Mouse (Mus musculus) heart, embryonic 16.5 days (tissue): Measurements from ENCODE around the gene Mta2. TPM values are rescaled to one million over a fixed set of nuclear protein-coding genes. Genes with fewer than 3 reads are reported as not detected.
"Not testable (repeated sequence)": the region's sequence is repeated elsewhere in the genome, so short reads cannot be mapped to it uniquely, and the experiment has no call there.

ENCODE experiments used
- ATAC-seq: fragments of 200-750 bp; cut with Nextera tagmentation; replicated peaks from 2 replicates; pipeline ENCODE4 v1.8.0; 2017; ENCODE audit warnings: moderate number of reproducible peaks; ENCODE audit not compliant: insufficient read depth, low FRiP score; ENCODE audit errors: extremely low read depth
- H3K27ac ChIP-seq: fragments of 300-500 bp; sonication (generic); 2 replicates; pipeline ENCODE4 v1.5.1; 2014; ENCODE audit warnings: mild to moderate bottlenecking, low read length, control low read depth, moderate library complexity
- H3K27me3 ChIP-seq: fragments of 300-500 bp; sonication (generic); 2 replicates; pipeline ENCODE4 v1.6.1; 2014; ENCODE audit warnings: low read length, mixed read lengths; ENCODE audit not compliant: control insufficient read depth, insufficient read depth
- H3K36me3 ChIP-seq: fragments of 300-500 bp; sonication (generic); 2 replicates; pipeline ENCODE4 v1.6.1; 2014; ENCODE audit not compliant: control insufficient read depth, insufficient read depth
- H3K4me1 ChIP-seq: fragments of 300-500 bp; sonication (generic); 2 replicates; pipeline ENCODE4 v1.6.1; 2014; ENCODE audit warnings: low read length, mixed read lengths; ENCODE audit not compliant: control insufficient read depth, insufficient read depth
- H3K4me2 ChIP-seq: fragments of 300-500 bp; sonication (generic); 2 replicates; pipeline ENCODE4 v1.6.1; 2014; ENCODE audit warnings: low read depth, mild to moderate bottlenecking, control low read depth, low read length
- H3K4me3 ChIP-seq: fragments of 300-500 bp; sonication (generic); 2 replicates; pipeline ENCODE4 v1.5.1; 2014; ENCODE audit warnings: mild to moderate bottlenecking, control low read depth, low read length
- H3K9ac ChIP-seq: fragments of 300-500 bp; sonication (generic); 2 replicates; pipeline ENCODE4 v1.6.1; 2014; ENCODE audit warnings: low read length, control low read depth
- H3K9me3 ChIP-seq: fragments of 300-500 bp; sonication (generic); replicated peaks from 2 replicates; pipeline ENCODE4 v1.6.1; 2016; ENCODE audit warnings: low read length; ENCODE audit not compliant: control insufficient read depth
- WGBS: fragments of 180-500 bp; shearing (Covaris S2); extraction: QIAGEN DNeasy Blood & Tissue Kit; methylation state at CpG from one replicate; pipeline ENCODE4 v1.1.7; 2014; 5-methylcytosine and 5-hydroxymethylcytosine counted together
- polyA plus RNA-seq: library from polyadenylated mRNA; unstranded; fragments of >200 nt; fragmentation: Nextera tagmentation; extraction: Ambion mirVana; gene quantifications from 2 replicates; pipeline ENCODE4 v1.2.1, GENCODE M21; 2015

Gene Mta2
- polyA plus RNA-seq: 92.1 and 96.0 TPM in 2 replicates

DNA sequence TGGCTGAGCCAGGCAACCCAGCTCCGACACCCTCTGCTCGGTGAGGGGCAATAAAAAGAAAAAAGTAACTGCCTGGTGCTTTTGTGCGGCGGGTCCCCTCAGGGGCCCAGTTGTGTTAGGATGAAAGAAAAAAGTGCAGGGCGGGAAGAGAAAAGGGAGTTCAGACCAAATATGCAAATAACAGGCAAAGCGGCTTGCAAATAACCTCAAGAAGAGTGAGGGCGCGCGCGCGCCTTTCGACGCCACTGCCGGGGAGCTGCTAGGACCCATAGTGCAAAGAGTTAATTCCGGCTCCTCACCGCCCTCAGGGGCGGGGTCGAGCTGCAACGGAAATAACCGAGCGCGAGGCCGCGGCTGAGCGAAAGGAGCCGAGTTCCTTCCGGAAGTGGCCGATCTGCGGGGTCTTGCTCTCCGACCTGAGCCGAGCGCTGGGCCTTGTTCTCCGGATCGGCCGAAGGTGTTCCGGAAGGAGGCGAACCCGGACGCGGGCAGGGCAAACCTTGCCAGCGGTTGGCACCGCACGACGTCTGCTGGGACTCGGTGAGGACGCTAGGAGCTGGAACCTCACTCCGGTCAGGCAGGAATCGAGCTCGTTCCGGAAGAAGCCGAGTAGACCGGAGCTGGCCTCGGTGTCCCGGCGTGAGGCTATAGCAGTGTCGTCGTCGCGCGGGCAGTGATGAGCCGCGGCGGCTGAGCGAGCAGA, at the start of gene Mta2:
Gene Mta2 (plus strand): TSS at position 361 of the 703 bp plus-strand sequence.
- Histone ChIP-seq H3K4me3 (peak within 1 kb of the TSS; percentile 99), H3K27ac (peak within 1 kb of the TSS; percentile 99), H3K4me1 (peaks cover 34% of the 10 kb centered on the region), H3K36me3 (peaks cover 21% of the 10 kb centered on the region), H3K4me2 (peak within 1 kb of the TSS; percentile 77), H3K9ac (peak within 1 kb of the TSS; percentile 99), H3K9me3 (no peaks in the 10 kb centered on the region), H3K27me3 (no peaks in the 10 kb centered on the region)
- ATAC-seq: peak; percentile 94
- WGBS: under 1% methylated on average over 64 of the region's 64 CpGs

DNA sequence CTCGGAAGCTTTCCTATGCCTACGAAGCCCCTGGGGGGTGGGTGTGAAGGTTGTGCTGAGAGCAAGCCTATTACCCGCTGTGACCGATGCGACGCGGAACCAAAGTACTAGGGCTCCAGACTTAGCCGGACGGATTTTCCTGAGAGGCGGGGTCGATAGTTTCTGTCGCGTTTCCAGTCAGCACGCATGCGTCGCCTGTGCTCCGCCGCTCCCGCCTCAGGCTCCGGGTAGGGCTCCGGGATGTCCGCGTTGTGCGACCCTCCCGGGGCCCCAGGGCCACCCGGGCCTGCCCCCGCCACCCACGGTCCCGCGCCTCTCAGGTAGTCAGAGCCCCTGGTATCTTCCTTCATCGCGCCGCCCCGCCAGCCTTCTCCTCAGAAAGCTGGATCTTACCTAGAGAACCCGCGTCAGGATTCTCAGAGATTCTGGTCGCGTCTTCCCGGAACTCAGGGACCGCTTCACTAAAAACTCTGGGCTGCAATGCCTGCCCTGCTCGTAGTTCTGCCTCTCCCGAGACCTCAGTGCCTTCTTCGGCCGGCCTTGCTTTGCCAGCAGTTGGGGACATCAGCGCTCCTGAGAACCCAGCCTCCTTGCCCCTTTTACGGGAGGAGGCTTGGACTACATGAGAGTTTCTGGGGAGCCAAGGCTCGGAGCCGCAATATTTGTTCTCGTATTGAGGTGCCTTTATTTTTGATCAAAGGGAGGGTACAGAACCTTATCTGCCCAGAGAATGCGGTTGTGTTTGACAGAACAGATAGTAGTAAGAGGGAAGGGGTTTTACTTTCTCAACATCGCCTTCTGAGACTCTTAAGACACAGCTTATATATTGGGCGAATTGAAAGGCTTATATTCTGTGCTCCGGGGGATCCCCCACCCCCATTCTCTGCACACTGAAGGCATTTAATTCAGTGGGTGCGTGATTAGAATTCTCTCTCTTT, 48.6 kb upstream of the Mta2 start, which contains the start of gene Ints5:
Gene Ints5 (plus strand): TSS at position 177 of the 938 bp plus-strand sequence.
- Histone ChIP-seq H3K9me3 (no peaks in the 10 kb centered on the region), H3K9ac (peak within 1 kb of the TSS; percentile 92), H3K27me3 (no peaks in the 10 kb centered on the region), H3K36me3 (peaks cover 12% of the 10 kb centered on the region; the same call in 1 of the 2 replicates), H3K27ac (peak within 1 kb of the TSS; percentile 86), H3K4me3 (peak within 1 kb of the TSS; percentile 80), H3K4me1 (peaks cover 25% of the 10 kb centered on the region), H3K4me2 (peak within 1 kb of the TSS; percentile 94)
- WGBS: 2% methylated on average over 53 of the region's 54 CpGs
- peak; percentile 33 for ATAC-seq

DNA sequence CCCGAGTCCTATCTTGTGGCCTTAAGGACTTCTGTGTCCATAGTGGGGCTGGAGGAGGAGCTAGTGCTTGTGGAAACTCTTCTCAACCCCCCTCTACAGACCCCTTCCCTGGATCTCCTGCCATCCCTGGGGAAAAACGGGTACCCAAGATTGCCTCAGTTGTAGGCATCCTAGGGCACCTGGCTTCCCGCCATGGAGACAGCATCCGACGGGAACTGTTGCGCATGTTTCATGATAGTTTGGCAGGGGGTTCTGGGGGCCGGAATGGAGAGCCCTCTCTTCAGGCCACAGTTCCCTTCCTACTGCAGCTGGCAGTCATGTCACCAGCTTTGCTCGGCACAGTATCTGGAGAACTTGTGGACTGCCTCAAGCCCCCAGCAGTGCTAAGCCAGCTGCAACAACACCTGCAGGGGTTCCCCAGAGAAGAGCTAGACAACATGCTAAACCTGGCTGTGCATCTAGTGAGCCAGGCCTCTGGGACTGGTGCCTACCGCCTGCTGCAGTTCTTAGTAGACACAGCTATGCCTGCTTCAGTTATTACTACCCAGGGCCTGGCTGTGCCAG, 46.2 kb upstream of the Mta2 start:
- 82% methylated on average over 9 of the region's 9 CpGs for WGBS
- no peak for ATAC-seq
- H3K27ac ChIP-seq: no peak overlapping the region

GRCm38 (mm10) chr19:8896231-8896630, 45.4 kb upstream of the Mta2 start:
- H3K4me3 ChIP-seq, H3K27ac ChIP-seq, H3K9ac ChIP-seq, H3K4me2 ChIP-seq, H3K27me3 ChIP-seq, H3K9me3 ChIP-seq, ATAC-seq, H3K36me3 ChIP-seq: not testable (repeated sequence)
- H3K4me1 ChIP-seq: peaks cover 30% of the 10 kb centered on the region
- WGBS: 80% methylated on average over 5 of the region's 5 CpGs

More for the DNA sequence above, 46.2 kb upstream of the Mta2 start:
- Histone ChIP-seq H3K4me2 (no peak overlapping the region), H3K4me1 (peaks cover 30% of the 10 kb centered on the region), H3K9ac (no peak overlapping the region), H3K27me3 (no peaks in the 10 kb centered on the region), H3K4me3 (no peak overlapping the region), H3K9me3 (no peaks in the 10 kb centered on the region), H3K36me3 (peaks cover 10% of the 10 kb centered on the region; the same call in 1 of the 2 replicates)

- H3K36me3 ChIP-seq, H3K27me3 ChIP-seq, H3K9me3 ChIP-seq: not testable (repeated sequence)
- Histone ChIP-seq H3K4me3 (peak overlapping the region; percentile 92), H3K4me1 (peaks cover 30% of the 10 kb centered on the region), H3K9ac (peak overlapping the region; percentile 74), H3K27ac (peak overlapping the region; percentile 88), H3K4me2 (peak overlapping the region; percentile 76)
- ATAC-seq: peak; percentile 11
- WGBS: 17% methylated on average over 21 of the region's 21 CpGs
These were observed 44.3 kb upstream of the Mta2 start for GRCm38 (mm10) chr19:8897211-8897864.

DNA sequence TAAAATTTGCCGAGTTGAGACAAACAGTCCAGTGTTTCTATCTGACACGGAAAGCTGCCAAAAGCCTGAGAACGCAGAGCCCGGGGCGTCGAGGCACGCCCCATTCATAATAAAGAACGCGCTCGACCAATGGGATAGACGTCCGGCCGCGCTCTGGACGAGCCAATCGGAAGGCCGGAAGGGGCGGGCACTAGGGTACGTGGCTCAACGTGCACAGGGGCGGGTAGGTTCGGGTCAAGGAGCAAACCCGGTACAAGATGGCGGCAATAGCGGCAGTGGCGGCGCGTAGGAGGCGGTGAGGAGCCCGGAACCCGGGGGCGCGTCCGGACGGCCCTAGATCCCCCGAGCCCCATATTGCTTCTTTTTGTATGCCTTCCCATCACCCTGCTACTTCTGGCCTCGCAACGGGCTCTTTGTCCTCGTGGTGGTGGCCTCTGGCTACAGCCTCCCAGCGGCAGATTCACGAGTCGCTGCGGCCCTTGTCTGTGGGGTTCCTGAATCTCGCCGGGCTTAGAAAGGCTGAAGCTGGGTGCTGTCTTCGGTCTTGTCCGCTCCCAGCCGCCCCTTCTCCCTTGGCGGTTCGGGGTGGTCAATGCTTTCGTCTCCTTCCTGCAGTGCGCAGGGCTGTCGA, 43.7 kb upstream of the Mta2 start, which contains the start of gene Ganab:
Gene Ganab (plus strand): TSS at position 207 of the 631 bp plus-strand sequence.
- H3K27me3 ChIP-seq: no peaks in the 10 kb centered on the region
- under 1% methylated on average over 53 of the region's 53 CpGs for WGBS
- peak within 1 kb of the TSS; percentile 92 for H3K4me3 ChIP-seq
- no peaks in the 10 kb centered on the region for H3K9me3 ChIP-seq
- peak; percentile 99 for ATAC-seq
- H3K4me2 ChIP-seq: peak within 1 kb of the TSS; percentile 79
- peak within 1 kb of the TSS; percentile 95 for H3K9ac ChIP-seq
- peaks cover 27% of the 10 kb centered on the region for H3K4me1 ChIP-seq
- peak within 1 kb of the TSS; percentile 88 for H3K27ac ChIP-seq
- H3K36me3 ChIP-seq: peaks cover 13% of the 10 kb centered on the region

- no peaks in the 10 kb centered on the region for H3K27me3 ChIP-seq
- H3K36me3 ChIP-seq: peaks cover 19% of the 10 kb centered on the region
- peak overlapping the region; percentile 95 for H3K9ac ChIP-seq
- peak overlapping the region; percentile 92 for H3K4me3 ChIP-seq
- H3K4me2 ChIP-seq: peak overlapping the region; percentile 79
- ATAC-seq: no peak; the same call in 1 of the 2 replicates
- WGBS: 5% methylated on average over 13 of the region's 13 CpGs
- H3K27ac ChIP-seq: peak overlapping the region; percentile 85
- peaks cover 25% of the 10 kb centered on the region for H3K4me1 ChIP-seq
- H3K9me3 ChIP-seq: no peaks in the 10 kb centered on the region
These were observed 43.1 kb upstream of the Mta2 start for GRCm38 (mm10) chr19:8898576-8898975.

DNA sequence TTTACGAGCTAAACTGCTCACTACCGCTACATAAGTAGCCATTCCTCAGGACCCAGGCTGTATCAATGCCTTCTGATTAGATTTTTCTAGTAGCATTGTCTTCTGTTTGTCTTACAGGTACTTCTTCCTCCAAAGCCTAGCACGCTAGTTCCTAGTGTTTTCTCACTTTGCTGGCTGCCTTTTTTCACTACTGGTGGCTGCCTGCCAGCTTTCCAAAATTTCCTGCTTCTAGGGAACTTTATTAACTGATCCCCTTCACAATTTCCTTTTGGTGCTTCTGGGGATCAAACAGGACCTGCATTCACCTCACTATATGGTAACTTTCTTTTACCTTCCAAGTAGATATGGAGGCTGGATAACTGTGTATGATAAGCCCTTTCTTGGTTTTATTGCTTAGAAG, 42.6 kb upstream of the Mta2 start:
- peak overlapping the region; percentile 92 for H3K4me3 ChIP-seq
- no peak for ATAC-seq
- H3K4me2 ChIP-seq: peak overlapping the region; percentile 79
- no peaks in the 10 kb centered on the region for H3K27me3 ChIP-seq
- peaks cover 20% of the 10 kb centered on the region for H3K4me1 ChIP-seq
- H3K9ac ChIP-seq: peak overlapping the region; percentile 95
- WGBS: 35% methylated on average over 3 of the region's 3 CpGs
- H3K27ac ChIP-seq: no peak overlapping the region
- no peaks in the 10 kb centered on the region for H3K9me3 ChIP-seq
- peaks cover 21% of the 10 kb centered on the region for H3K36me3 ChIP-seq
